Mouse (Mus musculus): ENCODE data around the gene Arhgap44. TPM values are rescaled to one million over a fixed set of nuclear protein-coding genes. Genes with fewer than 3 reads are reported as not detected.

Gene Arhgap44
- total RNA-seq, 2 experiments from 2014 or later = 8.3 to 10.6 TPM

GRCm38 (mm10) chr11:65088451-65089222, 74.1 kb downstream of the Arhgap44 start:
- DNase-seq = peak; percentile 49 to 73

DNA sequence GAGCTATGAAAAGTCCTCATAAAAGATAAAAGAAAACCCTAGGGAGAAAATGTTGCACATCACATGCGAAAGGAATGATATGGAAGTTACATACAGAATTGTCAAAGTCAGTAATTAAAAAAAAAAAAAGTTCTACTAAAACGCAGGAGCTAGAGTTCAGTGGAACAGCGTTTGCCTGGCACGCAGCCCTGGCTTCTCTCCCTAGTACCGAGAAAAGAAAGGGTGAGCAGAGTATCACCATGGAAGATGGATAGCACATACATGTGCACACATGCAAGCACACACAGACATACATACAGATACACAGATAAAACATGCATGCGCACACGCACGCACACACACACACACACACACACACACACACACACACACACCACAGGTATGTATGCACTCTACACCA, 82.0 kb downstream of the Arhgap44 start:
- no peak for DNase-seq

DNA sequence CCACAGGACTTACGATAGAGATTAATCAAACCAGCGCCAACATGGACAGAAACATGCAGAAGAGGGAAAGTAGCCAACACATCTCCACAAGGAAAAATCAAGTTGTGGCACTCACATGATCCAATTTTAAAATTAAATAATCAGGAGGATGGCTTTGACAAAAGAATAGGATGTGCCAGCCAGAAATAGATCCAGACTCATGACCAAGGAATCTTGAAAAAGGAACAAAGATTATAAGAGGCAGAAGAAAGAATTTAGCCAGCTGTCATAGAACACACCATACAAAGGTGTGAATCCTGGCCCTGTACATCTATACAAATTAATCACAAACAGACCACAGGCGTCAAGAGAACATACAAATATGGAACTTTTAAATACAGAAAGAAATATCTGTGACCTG, 82.5 kb downstream of the Arhgap44 start:
- no peak for DNase-seq

GRCm38 (mm10) chr11:65069609-65070008, 93.2 kb downstream of the Arhgap44 start:
- no peak for DNase-seq

DNA sequence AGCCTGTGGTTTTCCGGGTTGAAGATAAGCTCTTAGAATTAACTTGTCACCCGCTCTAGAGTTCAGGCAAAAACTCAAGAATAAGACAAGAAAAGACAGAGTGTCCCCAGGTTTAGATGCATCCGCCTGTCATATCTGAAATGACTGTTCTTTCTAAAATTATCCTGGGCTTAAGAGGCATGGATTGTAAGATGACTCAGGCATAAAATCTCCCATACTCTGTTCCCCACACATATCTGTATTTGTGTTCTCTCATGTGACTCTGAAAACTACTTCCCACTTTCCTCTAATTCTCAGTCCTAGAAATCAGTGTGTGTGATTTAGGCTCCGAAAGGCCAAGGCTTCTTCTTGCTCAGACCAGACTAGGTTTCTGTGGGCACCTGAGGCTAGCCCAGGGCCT, 93.7 kb downstream of the Arhgap44 start:
- DNase-seq = no peak

DNA sequence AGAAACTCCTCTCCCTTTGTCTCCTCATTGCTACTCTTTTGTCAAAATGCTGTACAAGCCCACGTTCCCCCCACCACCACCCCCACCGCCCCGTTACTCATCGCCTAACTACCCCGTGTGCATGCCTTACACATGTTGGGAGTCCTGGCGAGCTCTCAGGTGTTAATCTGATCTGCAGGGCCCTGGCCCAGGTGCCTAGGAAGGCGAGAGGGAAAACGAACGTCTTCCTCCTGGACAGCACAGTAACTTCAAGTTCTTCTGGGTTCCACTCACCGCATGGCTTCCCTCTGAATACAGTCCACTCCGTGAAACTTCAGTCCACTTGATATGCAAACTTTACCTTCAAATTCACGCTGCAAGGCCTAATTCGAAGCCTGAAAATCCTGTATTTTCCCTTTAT, 97.6 kb downstream of the Arhgap44 start:
- DNase-seq = no peak

DNA sequence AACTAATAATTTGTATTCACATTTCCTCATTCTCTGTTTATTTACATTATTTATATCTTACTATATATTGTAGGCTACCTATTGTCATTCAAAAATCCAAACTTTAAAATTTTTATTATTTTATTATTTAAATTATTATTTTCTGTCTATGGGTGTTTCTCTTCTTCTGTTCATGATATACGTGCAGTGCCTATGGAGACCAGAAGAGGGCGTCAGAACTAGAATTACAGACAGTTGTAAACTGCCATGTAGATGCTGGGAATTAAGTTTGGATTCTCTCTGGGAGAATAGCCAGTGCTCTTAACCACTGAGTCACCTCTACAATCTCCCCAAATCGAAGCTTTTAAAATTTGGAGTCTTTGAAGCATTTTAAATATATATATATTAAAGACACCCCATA, 101.3 kb downstream of the Arhgap44 start:
- DNase-seq = no peak

DNA sequence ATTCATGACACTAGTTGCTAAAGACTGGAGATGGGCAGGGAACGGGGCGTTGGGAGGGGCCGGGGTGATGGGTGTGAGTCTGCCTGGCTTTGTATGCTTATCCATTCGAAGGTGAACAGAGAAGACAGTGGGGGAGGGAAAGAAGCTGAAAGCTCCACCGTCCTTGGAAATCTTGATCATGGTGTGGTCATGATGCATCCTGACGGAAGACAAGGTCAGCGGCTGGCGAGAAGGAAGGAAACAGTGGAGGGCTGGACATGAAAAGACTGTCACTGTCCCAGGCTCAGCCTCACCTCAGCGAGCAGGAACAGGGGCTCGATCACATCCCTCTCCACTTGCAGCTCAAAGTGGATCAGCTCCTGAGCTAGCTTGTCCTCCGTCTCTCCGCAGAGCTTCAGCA, 103.2 kb downstream of the Arhgap44 start:
- DNase-seq = peak; percentile 33 to 49

DNA sequence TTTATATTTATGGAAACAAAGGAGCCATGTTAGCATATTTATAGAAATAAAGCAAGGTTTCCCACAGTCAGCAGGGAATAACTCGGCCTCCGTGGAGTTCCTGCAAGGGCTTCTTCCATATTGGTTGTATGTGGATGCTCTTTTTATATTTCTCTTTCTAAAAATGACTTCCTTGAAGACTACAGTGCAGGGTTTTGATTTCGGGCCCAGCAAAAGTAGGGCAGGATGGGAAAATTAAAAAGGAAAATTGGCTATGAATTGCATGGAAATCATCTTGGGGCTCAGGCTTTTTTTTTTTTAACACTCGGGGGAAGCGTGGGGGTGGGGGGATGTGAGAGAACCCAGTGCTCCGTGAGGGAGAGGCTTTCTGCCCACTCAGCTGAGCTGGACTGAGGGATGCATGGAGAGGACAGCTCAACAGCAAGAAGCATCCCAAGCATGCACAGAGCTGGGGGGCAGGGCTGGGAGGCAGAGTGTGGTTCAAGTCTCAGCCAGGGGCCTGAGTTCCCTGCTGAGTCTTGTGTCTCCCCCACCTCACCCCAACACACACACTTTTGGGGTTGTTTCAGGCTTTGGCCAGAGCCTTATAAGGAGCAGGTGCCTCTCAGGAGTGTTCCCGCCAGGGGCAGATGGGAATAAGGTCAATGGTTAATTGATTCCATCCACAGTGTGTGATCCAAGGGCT, 104.4 kb downstream of the Arhgap44 start:
- DNase-seq = no peak

- no peak for DNase-seq
Measured at GRCm38 (mm10) chr11:65055596-65055995, 107.2 kb downstream of the Arhgap44 start.

DNA sequence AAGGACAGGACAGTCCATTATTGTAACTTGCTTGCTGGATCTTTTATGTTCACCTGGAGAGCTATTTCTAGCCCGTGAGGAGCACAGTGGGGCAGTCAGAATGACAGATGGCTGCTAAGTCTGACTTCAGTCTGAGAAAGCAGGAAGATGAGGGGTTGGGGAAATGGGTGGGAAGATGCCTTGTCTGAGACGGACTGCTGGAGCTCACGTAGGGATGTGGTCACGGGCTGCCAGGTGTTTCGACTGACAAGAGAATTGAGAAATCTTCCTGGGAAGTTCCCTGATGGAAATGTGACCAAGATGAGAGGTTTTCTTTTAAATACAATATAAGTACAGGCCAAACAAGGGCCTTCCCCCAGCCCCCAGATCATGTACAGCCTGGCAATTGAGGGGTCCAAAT, 108.5 kb downstream of the Arhgap44 start:
- no peak for DNase-seq

GRCm38 (mm10) chr11:65050819-65051218, 111.9 kb downstream of the Arhgap44 start:
- no peak for DNase-seq

- no peak for DNase-seq
Measured at GRCm38 (mm10) chr11:65049090-65049489, 113.7 kb downstream of the Arhgap44 start.

DNA sequence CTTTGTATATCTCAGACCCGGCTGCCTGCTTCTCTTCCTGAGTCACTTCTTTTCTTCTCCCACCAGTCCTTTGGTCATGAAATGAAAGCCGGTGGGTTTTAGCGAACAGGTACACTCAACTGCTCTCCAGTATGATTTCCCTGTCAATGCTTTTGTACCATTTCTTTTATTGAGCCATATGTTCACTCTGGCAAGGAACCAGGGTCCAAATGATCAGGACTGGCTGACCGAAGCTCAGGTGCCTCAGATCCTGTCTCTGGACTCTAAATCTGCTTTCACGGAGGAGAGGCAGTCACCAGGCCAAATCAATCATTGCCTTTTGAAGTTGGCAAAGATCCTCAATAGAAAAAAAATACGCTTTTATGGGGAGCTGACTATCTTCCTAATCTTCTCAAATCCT, 122.2 kb downstream of the Arhgap44 start:
- no peak for DNase-seq

DNA sequence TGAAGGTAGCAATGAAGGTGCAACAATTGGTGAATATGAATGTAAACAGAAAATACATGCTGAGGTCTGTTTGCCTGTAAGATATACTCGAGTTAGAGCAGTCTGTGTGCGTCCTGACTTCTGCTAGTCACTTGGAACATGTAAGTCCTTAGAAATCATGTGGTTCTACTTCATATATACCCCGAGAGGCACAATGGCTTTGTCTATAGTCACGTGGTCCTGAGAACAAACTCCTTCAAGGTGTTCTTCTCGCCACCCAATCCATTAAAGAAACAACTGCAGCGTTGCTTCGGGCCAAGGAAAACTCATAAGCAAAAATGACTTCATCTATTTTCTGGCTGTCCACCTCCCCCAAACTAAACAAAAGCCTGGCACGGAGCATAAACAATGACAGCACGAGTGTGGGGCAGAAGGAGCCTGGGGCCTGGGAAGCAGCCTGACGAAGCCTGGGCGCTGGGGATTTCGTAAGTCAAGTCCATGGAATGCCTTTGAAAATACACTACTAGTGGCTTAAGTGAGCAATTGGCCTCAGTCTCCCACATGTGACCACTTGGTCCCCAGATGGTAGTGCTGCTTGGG, 123.2 kb downstream of the Arhgap44 start:
- DNase-seq = no peak

GRCm38 (mm10) chr11:65038996-65039395, 123.8 kb downstream of the Arhgap44 start:
- no peak for DNase-seq

GRCm38 (mm10) chr11:65032221-65032620, 130.5 kb downstream of the Arhgap44 start:
- no peak for DNase-seq

- DNase-seq = no peak
Measured at GRCm38 (mm10) chr11:65030201-65030600, 132.6 kb downstream of the Arhgap44 start.

DNA sequence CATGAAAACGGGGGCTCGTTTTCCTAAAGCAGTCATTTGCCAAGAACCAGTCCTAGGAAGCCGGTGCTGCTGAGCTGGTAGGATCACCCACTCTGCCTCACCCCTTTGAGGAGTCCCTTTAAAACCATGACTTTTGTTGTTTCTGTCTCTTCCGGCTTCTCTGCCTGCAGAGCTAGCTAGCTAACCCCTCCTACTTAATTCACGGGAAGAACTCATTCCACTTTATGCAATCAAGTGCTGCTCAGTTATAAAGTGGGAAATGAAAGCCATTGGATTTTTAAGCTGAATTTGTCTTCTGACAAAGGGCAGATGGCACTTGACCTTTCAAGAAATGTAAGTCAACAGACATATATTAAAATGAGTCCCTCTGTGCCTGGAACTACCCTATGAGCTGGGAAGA, 134.7 kb downstream of the Arhgap44 start:
- DNase-seq = no peak

GRCm38 (mm10) chr11:65022771-65023170, 140.0 kb downstream of the Arhgap44 start:
- no peak for DNase-seq

- DNase-seq = no peak
Measured at GRCm38 (mm10) chr11:65020744-65021143, 142.0 kb downstream of the Arhgap44 start.

DNA sequence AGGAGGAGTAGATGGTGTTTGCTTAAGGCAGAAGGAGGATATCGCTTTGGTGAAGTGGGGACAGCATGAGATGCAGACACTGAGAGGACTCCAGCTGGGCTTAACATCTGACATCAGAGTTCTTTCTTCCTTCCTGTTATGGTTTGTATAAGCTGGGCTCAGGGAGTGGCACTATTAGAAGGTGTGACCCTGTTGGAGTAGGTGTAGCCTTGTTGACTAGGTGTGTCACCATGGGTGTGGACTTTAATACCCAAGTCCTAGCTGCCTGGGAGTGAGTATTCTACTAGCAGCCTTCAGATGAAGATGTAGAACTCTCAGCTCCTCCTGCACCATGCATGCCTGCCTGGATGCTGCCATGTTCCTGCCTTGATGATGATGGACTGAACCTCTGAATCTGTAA, 146.0 kb downstream of the Arhgap44 start:
- no peak for DNase-seq

- DNase-seq = no peak
Measured at GRCm38 (mm10) chr11:65013906-65014305, 148.9 kb downstream of the Arhgap44 start.
